Mouse (Mus musculus): ENCODE results near the gene 1700030K09Rik. TPM values are rescaled to one million over a fixed set of nuclear protein-coding genes. Genes with fewer than 3 reads are reported as not detected.

Gene 1700030K09Rik
- polyA plus RNA-seq, 1 experiment from 2014 or later: 9.4 TPM

GRCm38 (mm10) chr8:72418073-72418472 is 25.6 kb upstream of the 1700030K09Rik start:
- Histone ChIP-seq H3K27me3 (ENCODE audit: control insufficient read depth, insufficient read depth, low read length) (no peaks in the 10 kb centered on the region), H3K4me2 (ENCODE audit: low read length) (no peak overlapping the region), H3K9me3 (ENCODE audit: control insufficient read depth, low read length) (no peaks in the 10 kb centered on the region), H3K27ac (replicated peaks in 1 of 2; ENCODE audit: control insufficient read depth in 1 of 2, insufficient read depth in 1 of 2, low read depth in 2 of 2, low read length in 2 of 2) (no peak overlapping the region), H3K4me1 (ENCODE audit: control insufficient read depth in 2 of 2, insufficient read depth in 2 of 2, low read length in 2 of 2) (peaks cover 39 to 77% of the 10 kb centered on the region in 2 experiments), H3K4me3 (ENCODE audit: control insufficient read depth in 1 of 2, insufficient read depth in 1 of 2, low read depth in 1 of 2, low read length in 2 of 2) (no peak overlapping the region), H3K9ac (ENCODE audit: low read length) (no peak overlapping the region), H3K36me3 (ENCODE audit: control insufficient read depth, insufficient read depth, low read length) (peaks cover 21% of the 10 kb centered on the region; the same call in 1 of the 2 replicates)
- no peak for ATAC-seq (ENCODE audit: insufficient number of reproducible peaks, insufficient read depth, low FRiP score, low read depth)
- 92% methylated on average over 4 of the region's 4 CpGs for WGBS

- Histone ChIP-seq H3K36me3 (ENCODE audit: control insufficient read depth, insufficient read depth, low read length) (0 out of 2 replicates have a peak, but pooled peaks cover 5% of the 10 kb centered on the region), H3K4me1 (ENCODE audit: control insufficient read depth in 2 of 2, insufficient read depth in 2 of 2, low read length in 2 of 2) (peaks cover 33 to 51% of the 10 kb centered on the region in 2 experiments), H3K9ac (ENCODE audit: low read length) (peak overlapping the region; percentile 92), H3K27me3 (ENCODE audit: control insufficient read depth, insufficient read depth, low read length) (no peaks in the 10 kb centered on the region), H3K9me3 (ENCODE audit: control insufficient read depth, low read length) (no peaks in the 10 kb centered on the region), H3K27ac (replicated peaks in 1 of 2; ENCODE audit: control insufficient read depth in 1 of 2, insufficient read depth in 1 of 2, low read depth in 2 of 2, low read length in 2 of 2) (peak overlapping the region; percentile 46 to 86; a peak in 3 of 4 replicates), H3K4me2 (ENCODE audit: low read length) (peak overlapping the region; percentile 85), H3K4me3 (ENCODE audit: control insufficient read depth in 1 of 2, insufficient read depth in 1 of 2, low read depth in 1 of 2, low read length in 2 of 2) (peak overlapping the region; percentile 59 to 82)
- WGBS: under 1% methylated on average over 73 of the region's 73 CpGs
- peak; percentile 36 for ATAC-seq (ENCODE audit: insufficient number of reproducible peaks, insufficient read depth, low FRiP score, low read depth)
These were observed 22.9 kb upstream of the 1700030K09Rik start for GRCm38 (mm10) chr8:72420571-72421361.

- peak within 1 kb of the TSS; percentile 92 for H3K9ac ChIP-seq (ENCODE audit: low read length)
- peak within 1 kb of the TSS; percentile 59 to 82 for H3K4me3 ChIP-seq (ENCODE audit: control insufficient read depth in 1 of 2, insufficient read depth in 1 of 2, low read depth in 1 of 2, low read length in 2 of 2)
- H3K9me3 ChIP-seq (ENCODE audit: control insufficient read depth, low read length): no peaks in the 10 kb centered on the region
- WGBS: 1% methylated on average over 48 of the region's 48 CpGs
- ATAC-seq (ENCODE audit: insufficient number of reproducible peaks, insufficient read depth, low FRiP score, low read depth): peak; percentile 98
- H3K4me2 ChIP-seq (ENCODE audit: low read length): peak within 1 kb of the TSS; percentile 85
- H3K27ac ChIP-seq (replicated peaks in 1 of 2; ENCODE audit: control insufficient read depth in 1 of 2, insufficient read depth in 1 of 2, low read depth in 2 of 2, low read length in 2 of 2): peak within 1 kb of the TSS; percentile 46 to 86
- H3K27me3 ChIP-seq (ENCODE audit: control insufficient read depth, insufficient read depth, low read length): no peaks in the 10 kb centered on the region
- H3K4me1 ChIP-seq (ENCODE audit: control insufficient read depth in 2 of 2, insufficient read depth in 2 of 2, low read length in 2 of 2): peaks cover 26 to 43% of the 10 kb centered on the region in 2 experiments
- H3K36me3 ChIP-seq (ENCODE audit: control insufficient read depth, insufficient read depth, low read length): 0 out of 2 replicates have a peak, but pooled peaks cover 5% of the 10 kb centered on the region
These were observed 22.0 kb upstream of the 1700030K09Rik start, which contains the start of gene Eps15l1 for GRCm38 (mm10) chr8:72421362-72422335. Gene Eps15l1 (minus strand): TSS chr8:72421460.

- Histone ChIP-seq H3K4me2 (ENCODE audit: low read length) (no peak overlapping the region), H3K27me3 (ENCODE audit: control insufficient read depth, insufficient read depth, low read length) (no peaks in the 10 kb centered on the region), H3K9ac (ENCODE audit: low read length) (no peak overlapping the region), H3K9me3 (ENCODE audit: control insufficient read depth, low read length) (no peaks in the 10 kb centered on the region), H3K4me3 (ENCODE audit: control insufficient read depth in 1 of 2, insufficient read depth in 1 of 2, low read depth in 1 of 2, low read length in 2 of 2) (no peak overlapping the region), H3K36me3 (ENCODE audit: control insufficient read depth, insufficient read depth, low read length) (0 out of 2 replicates have a peak, but pooled peaks cover 5% of the 10 kb centered on the region), H3K4me1 (ENCODE audit: control insufficient read depth in 2 of 2, insufficient read depth in 2 of 2, low read length in 2 of 2) (peaks cover 13 to 30% of the 10 kb centered on the region in 2 experiments), H3K27ac (replicated peaks in 1 of 2; ENCODE audit: control insufficient read depth in 1 of 2, insufficient read depth in 1 of 2, low read depth in 2 of 2, low read length in 2 of 2) (no peak overlapping the region)
- ATAC-seq (ENCODE audit: insufficient number of reproducible peaks, insufficient read depth, low FRiP score, low read depth): no peak
- 75% methylated on average over 1 of the region's 1 CpGs for WGBS
These were observed 20.8 kb upstream of the 1700030K09Rik start for GRCm38 (mm10) chr8:72422926-72423325.

- Histone ChIP-seq H3K4me2 (ENCODE audit: low read length) (no peak overlapping the region), H3K36me3 (ENCODE audit: control insufficient read depth, insufficient read depth, low read length) (no peaks in the 10 kb centered on the region), H3K4me1 (ENCODE audit: control insufficient read depth in 2 of 2, insufficient read depth in 2 of 2, low read length in 2 of 2) (no peaks in the 10 kb centered on the region), H3K27ac (replicated peaks in 1 of 2; ENCODE audit: control insufficient read depth in 1 of 2, insufficient read depth in 1 of 2, low read depth in 2 of 2, low read length in 2 of 2) (no peak overlapping the region), H3K4me3 (ENCODE audit: control insufficient read depth in 1 of 2, insufficient read depth in 1 of 2, low read depth in 1 of 2, low read length in 2 of 2) (no peak overlapping the region), H3K9me3 (ENCODE audit: control insufficient read depth, low read length) (no peaks in the 10 kb centered on the region), H3K27me3 (ENCODE audit: control insufficient read depth, insufficient read depth, low read length) (no peaks in the 10 kb centered on the region), H3K9ac (ENCODE audit: low read length) (no peak overlapping the region)
- ATAC-seq (ENCODE audit: insufficient number of reproducible peaks, insufficient read depth, low FRiP score, low read depth): no peak
- 48% methylated on average over 13 of the region's 13 CpGs for WGBS
These were observed 14.0 kb upstream of the 1700030K09Rik start for GRCm38 (mm10) chr8:72429676-72430075.

- no peak overlapping the region for H3K4me3 ChIP-seq (ENCODE audit: control insufficient read depth in 1 of 2, insufficient read depth in 1 of 2, low read depth in 1 of 2, low read length in 2 of 2)
- no peak overlapping the region for H3K9ac ChIP-seq (ENCODE audit: low read length)
- no peaks in the 10 kb centered on the region for H3K9me3 ChIP-seq (ENCODE audit: control insufficient read depth, low read length)
- no peaks in the 10 kb centered on the region for H3K27me3 ChIP-seq (ENCODE audit: control insufficient read depth, insufficient read depth, low read length)
- peak overlapping the region in 1 of 2 experiments; percentile 30; a peak in 1 of 4 replicates for H3K27ac ChIP-seq (replicated peaks in 1 of 2; ENCODE audit: control insufficient read depth in 1 of 2, insufficient read depth in 1 of 2, low read depth in 2 of 2, low read length in 2 of 2)
- peak; percentile 56 for ATAC-seq (ENCODE audit: insufficient number of reproducible peaks, insufficient read depth, low FRiP score, low read depth)
- H3K36me3 ChIP-seq (ENCODE audit: control insufficient read depth, insufficient read depth, low read length): no peaks in the 10 kb centered on the region
- WGBS: 2% methylated on average over 2 of the region's 2 CpGs
- peaks cover 4 to 6% of the 10 kb centered on the region in 2 experiments; a peak in 2 of 4 replicates for H3K4me1 ChIP-seq (ENCODE audit: control insufficient read depth in 2 of 2, insufficient read depth in 2 of 2, low read length in 2 of 2)
- H3K4me2 ChIP-seq (ENCODE audit: low read length): no peak overlapping the region
These were observed 8.7 kb upstream of the 1700030K09Rik start for GRCm38 (mm10) chr8:72434952-72435351.
